Mouse (Mus musculus): ENCODE measurements around the gene Mmp7.

Gene Mmp7

GRCm38 (mm10) chr9:7691790-7692189, at the start of gene Mmp7:
Mmp7 (plus strand) TSS chr9:7692090.
- DNase-seq: no peak

DNA sequence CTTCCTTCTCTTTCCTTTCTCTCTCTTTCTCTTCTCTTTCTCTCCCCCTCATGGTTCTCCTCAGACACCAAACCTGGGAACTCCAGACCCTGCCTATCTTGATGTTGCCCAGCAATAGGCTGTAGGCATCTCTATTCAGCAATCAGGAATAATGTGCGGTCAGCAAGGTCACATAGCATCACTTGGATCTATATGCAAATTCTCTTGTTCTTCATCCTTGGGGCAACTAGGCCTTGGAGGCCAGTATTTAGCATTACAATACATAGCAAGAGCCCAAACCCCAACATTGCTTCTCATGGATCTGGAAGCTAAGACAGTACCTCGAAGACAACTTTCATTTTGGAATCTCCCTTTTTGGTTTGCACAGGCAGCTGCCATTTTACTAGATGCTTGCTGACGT, 44.0 kb upstream of the Mmp7 start:
- no peak for DNase-seq

DNA sequence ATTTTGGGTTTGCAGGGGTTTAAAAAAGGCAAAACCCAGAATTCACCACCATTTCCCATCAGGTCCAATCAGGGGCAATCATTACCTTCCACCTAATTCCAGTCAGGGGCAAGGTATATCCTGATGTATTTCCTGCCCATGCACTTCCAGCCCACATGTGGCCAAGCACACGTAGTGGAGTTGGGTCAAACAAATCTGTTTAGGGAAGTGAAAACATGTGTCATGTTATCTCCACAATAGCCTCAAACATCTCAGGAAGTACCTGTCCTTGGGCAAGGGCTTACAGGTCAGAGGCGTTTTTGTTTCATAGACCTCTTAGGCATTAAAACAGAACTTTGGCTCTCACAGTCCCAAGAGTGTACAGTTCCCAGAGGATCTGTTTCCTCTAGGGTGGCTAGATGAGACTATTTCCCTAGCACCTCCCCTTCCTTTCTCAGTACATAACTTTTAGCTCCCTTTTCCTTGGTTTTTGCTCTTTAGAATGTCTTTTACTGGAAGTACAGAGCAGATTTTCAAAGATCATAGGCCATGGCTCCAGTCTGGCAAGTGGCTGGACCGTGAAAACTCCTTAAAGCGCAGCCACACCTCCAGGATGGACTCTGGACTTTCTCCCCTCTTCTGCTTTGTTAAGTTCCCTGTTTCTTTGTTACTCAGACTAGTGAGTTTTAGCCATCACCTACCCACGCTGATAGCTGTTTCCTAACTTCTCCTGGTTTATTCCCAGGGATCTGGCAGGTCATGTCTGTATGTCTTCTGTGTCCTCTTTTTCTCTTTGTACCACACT, 41.3 kb upstream of the Mmp7 start:
- no peak for DNase-seq

DNA sequence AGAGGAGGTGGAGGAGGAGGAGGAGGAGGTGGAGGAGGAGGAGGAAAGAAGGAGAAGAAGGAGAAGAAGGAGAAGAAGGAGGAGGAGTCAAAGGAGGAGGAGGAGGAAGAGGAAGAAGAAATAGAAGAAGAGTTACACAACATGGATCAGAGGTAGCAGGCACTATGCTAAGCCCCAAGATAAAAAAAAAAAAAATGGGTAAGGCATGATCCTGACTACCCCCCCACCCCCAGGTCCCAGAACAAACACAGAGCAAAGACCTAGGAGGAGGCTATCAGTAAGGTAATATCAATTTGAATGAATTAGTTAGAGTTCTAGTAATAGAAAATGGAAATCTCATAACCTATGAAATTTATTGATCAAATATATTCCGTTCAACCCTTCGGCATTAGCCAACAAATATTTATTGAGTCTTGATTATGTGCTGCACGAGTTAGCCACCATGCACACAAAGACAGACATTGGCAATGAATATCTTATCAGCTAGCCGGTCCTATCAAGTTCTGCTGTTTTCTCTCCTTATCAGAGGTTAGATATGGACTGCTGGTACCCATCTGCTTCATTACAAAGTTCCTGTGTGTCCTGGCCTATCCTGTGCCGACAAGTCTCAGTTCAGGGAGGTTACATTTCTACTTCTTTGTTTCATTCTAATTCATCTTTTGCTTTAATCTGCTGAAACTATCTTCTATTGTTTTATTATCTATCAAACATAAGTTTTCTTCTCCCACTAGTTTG, 39.4 kb upstream of the Mmp7 start:
- DNase-seq: no peak

DNA sequence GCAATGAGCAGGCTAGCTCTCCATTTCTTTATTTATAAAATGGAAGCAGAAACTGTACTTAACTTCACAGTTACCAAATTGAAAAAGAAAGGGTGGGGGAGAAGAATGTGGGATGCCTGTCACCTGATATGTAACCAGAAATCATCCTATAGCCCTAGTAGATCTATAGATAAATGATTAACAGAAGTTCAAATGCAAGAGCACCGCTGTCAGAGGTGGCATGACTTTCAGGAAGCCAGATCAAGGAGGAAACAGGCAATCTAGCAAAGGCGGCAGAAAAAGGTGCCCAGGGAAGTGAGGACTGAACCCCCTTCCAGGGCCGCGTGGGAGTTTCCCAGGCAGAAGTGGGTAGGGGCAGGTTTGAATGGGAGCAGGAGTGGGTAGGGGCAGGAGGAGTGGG, 33.9 kb upstream of the Mmp7 start:
- DNase-seq: no peak

DNA sequence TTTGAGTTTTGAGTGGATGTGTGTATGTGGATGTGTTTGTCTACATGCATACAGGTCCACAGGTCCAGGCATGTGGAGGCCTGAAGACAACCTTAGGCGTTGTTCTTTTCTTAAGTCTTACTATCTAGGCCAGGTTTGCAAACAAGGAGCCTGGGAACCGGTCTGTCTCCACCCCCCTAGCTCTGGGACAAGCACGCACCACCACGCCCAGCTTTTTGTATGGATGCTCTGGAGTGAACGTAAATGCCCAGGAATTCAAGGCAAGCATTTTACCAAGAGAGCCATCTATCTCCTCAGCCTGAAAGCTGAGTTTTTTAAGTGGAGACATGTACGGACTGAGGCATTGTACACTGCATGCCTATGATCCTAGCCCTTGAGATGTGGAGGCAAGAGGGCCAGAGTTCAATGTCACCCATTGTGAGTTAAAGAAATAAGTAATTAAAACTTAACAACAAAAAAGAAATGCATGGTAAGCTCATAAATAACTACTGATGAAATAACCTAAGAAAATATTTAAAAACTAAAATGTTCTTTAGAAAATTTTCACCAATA, 32.3 kb upstream of the Mmp7 start:
- no peak for DNase-seq

GRCm38 (mm10) chr9:7661371-7661770, 30.5 kb upstream of the Mmp7 start:
- no peak for DNase-seq

- DNase-seq: no peak
These were observed 22.2 kb upstream of the Mmp7 start for GRCm38 (mm10) chr9:7669674-7670073.

GRCm38 (mm10) chr9:7672985-7673384, 18.9 kb upstream of the Mmp7 start:
- DNase-seq: no peak

- DNase-seq: no peak
These were observed 13.6 kb upstream of the Mmp7 start for GRCm38 (mm10) chr9:7678154-7678837.

GRCm38 (mm10) chr9:7682081-7682618, 9.7 kb upstream of the Mmp7 start:
- no peak for DNase-seq

DNA sequence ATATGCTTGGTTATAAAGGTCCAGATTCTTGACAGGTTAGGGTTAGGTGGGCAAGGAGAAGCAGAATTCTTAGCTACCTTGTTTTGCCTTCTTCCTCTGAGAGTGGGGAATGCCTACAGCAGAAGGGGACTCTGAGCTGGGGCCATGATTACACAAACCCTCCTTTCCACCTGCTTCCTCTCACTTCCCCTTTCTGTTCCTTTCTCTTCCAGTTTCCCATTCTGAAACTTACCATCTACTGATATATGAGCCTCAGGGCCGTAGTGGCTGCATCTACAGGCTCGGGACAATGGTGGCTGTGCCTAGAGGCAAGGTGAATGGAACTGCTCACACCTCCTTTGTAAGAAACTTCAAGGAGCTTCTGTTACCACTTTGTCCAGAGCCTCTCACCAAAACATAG, 5.9 kb upstream of the Mmp7 start:
- DNase-seq: no peak

- DNase-seq: no peak
These were observed 2.1 kb upstream of the Mmp7 start for GRCm38 (mm10) chr9:7689799-7690198.

- no peak for DNase-seq
These were observed 2.1 kb downstream of the Mmp7 start for GRCm38 (mm10) chr9:7693961-7694360.

DNA sequence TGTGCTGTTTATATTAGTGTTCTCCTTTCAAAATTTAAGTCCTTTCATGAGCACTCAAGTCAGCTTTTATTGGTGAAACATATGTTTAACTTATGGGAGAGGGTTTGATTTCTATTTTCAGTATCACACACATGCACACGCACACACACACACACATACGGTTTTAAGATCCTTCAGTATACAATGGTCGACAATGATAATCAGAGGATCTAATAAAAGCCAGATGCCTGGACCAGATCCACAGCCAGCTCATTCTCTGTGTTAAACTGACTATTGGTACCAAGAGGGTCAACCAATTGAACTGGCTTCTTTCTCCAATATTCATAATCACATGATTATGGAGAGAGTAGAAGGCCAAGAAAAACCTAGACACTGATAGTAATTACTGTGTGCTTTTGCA, 3.8 kb downstream of the Mmp7 start:
- DNase-seq: no peak

DNA sequence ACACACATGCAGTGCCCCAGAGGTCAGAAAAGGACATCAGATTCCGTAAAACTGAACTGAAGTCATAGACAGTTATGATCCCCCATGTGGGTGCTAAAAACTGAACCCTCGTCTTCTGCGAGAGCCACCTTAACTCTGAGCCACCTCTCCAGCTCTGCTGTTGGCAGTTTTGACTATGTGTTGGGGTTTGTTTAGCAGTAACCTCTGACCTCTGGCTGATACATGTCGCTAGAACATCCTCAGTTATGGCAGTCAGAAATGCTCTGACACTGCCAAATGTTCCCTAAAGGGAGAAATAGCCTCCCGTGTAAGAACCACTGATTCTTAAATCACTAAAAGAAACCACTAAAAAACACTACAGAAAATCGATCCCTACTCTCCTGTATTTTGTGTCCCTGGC, 16.8 kb downstream of the Mmp7 start:
- DNase-seq: no peak

DNA sequence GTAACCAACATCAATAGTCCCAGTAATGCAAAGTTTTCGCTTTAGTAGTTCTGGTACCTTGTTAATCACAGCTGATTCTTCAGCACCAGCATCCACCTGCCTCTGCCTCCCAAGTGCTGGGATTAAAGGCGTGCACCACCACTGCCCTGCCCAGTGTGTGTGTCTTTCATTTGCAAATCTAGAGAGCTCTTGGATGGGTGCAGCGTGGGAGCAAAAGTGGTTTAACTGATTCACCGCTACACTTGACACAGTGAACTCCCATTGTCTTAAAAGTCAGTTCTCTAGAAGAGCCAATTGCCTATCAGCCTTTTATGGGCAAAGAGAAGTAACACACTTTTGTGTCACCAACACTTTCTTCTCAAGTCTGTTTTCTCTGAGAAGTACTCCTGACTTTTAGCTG, 19.3 kb downstream of the Mmp7 start:
- no peak for DNase-seq

DNA sequence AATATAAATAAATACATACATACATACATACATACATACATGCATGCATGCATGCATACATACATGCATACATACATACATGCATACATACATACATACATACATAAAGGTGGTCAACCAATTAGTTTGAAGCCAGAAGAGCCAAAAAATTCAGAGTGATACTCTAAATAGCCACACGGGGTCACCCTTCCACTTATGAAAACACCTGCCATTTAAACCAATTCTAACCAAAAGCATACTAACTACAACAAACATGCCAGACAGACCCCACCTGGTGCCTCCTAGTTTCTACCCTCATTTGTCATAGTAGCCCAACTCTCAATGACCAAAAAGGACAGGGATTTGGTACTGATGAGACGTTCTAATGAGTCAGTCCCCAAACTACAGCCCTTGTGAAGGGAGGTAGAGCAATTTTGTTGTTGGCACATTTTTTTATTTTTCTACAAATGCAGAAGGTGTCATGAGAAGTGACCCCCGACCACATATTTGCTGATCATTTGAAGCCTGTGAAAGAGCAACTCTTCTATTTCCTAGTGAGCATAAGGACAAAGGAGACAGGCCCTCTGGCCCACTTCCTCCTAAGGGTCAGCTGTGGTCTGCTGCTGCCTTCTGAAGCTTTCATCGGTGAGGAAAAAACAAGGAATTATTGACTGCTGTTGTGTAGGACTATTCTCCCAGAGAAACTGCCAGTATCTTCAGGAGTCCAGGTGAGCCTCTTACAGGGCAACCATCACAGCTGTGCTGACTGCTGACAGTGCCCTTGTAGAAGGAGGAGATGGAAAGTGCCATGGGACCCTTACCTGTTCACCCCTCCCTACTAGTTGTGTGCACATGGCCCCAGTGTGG, 22.4 kb downstream of the Mmp7 start:
- peak; percentile 59 for DNase-seq

DNA sequence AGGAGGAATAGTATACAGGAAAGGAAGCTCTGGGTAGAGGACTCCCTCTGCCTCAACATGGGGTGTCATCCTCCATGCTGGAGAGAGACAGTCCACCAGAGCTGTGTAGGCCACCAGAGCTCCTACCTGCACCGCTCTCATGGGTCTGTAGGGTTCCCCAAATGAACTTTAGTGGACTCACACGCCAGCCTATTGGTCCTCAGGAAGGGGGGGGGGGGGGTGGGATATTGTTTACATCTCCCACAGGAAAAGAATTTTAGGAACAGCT, 23.0 kb downstream of the Mmp7 start:
- no peak for DNase-seq

DNA sequence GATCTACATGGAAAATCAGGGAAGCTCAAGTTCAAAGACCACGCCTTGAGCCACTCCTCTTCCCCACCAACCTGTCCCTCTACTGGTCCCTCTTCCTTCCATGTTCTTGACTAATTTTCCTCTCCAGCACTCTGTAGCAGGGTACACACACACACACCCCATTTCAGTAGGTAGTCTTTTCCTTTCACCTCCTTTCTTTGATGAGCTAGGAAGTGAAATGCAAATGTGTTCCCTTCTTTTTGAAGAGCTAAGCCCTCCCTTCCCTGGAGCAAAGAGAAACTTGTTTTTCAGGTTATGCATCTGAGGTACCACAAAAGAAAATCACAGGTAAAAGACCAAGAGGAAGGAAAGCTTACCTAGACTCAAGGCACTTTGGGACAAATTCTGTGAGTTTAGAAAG, 29.7 kb downstream of the Mmp7 start:
- no peak for DNase-seq

- no peak for DNase-seq
These were observed 37.1 kb downstream of the Mmp7 start for GRCm38 (mm10) chr9:7728997-7729396.

GRCm38 (mm10) chr9:7742696-7743095, 50.8 kb downstream of the Mmp7 start:
- DNase-seq: no peak

GRCm38 (mm10) chr9:7744156-7744555, 52.3 kb downstream of the Mmp7 start:
- no peak for DNase-seq

Data from thymus, postnatal 25 days (tissue).